Mouse (Mus musculus): ENCODE results near the gene Ecsit. TPM values are rescaled to one million over a fixed set of nuclear protein-coding genes. Genes with fewer than 3 reads are reported as not detected.
A peak's percentile ranks its signal among the peaks of the same experiment; 100 is the strongest.

Gene Ecsit
- polyA plus RNA-seq (2014; fragmentation: Nextera tagmentation; extraction: Ambion mirVana) = 50.5 and 58.1 TPM in 2 replicates

DNA sequence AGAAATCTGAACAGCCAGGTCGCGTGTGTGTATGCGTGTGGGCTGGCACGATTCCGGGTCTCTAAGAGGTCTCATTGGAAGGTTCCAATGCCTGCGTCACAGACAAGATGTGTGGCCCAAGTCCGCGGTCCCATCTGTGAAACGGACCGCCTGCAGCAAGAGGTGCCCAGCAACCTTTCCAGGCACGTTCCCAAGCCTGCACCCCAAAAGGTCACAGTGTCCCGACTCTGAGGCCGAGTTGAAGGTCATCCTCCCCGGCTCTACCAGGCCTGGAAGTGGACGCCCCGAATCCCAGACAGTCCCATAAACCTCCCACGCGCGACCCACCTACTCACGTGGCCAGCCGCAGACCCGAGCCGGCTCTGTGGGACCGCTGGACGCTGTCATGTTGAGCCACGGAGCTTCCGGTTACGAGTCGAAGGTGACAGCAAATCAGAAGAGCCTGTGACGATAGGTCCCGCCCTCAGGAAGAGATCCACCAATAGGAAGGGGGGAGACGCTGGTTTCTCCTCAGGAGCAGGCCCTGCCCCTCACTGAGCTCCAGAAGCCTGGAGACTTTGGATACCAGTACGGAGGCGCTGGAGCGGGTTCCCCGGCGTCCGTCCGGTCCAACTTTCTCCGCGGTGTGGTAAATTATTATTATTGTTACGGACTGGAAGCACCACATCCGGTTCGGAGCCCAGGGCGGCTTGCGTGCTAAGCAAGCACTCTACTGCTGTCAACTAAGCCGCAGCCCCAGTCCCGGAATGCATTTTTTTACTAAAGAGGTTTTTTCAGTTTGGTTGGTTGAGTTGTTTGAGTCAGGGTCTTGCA lies at the start of gene Ecsit:
Gene Ecsit, minus strand, starts transcription at position 417 of the 813 bp plus-strand sequence.
- Histone ChIP-seq H3K4me1 (ENCODE audit: control insufficient read depth in 2 of 2, insufficient read depth in 2 of 2, low read length in 2 of 2) (peaks cover 4 to 12% of the 10 kb centered on the region in 2 experiments), H3K9me3 (ENCODE audit: control insufficient read depth, low read length) (no peaks in the 10 kb centered on the region), H3K4me3 (ENCODE audit: control insufficient read depth in 1 of 2, insufficient read depth in 1 of 2, low read depth in 1 of 2, low read length in 2 of 2) (peak within 1 kb of the TSS; percentile 80 to 84), H3K36me3 (ENCODE audit: control insufficient read depth, insufficient read depth, low read length) (peaks cover 11% of the 10 kb centered on the region), H3K9ac (ENCODE audit: low read length) (peak within 1 kb of the TSS; percentile 87), H3K27ac (replicated peaks in 1 of 2; ENCODE audit: control insufficient read depth in 1 of 2, insufficient read depth in 1 of 2, low read depth in 2 of 2, low read length in 2 of 2) (peak within 1 kb of the TSS; percentile 73 to 80), H3K27me3 (ENCODE audit: control insufficient read depth, insufficient read depth, low read length) (no peaks in the 10 kb centered on the region), H3K4me2 (ENCODE audit: low read length) (peak within 1 kb of the TSS; percentile 85)
- ATAC-seq (ENCODE audit: insufficient number of reproducible peaks, insufficient read depth, low FRiP score, low read depth) = peak; percentile 97
- WGBS = under 1% methylated on average over 48 of the region's 48 CpGs

DNA sequence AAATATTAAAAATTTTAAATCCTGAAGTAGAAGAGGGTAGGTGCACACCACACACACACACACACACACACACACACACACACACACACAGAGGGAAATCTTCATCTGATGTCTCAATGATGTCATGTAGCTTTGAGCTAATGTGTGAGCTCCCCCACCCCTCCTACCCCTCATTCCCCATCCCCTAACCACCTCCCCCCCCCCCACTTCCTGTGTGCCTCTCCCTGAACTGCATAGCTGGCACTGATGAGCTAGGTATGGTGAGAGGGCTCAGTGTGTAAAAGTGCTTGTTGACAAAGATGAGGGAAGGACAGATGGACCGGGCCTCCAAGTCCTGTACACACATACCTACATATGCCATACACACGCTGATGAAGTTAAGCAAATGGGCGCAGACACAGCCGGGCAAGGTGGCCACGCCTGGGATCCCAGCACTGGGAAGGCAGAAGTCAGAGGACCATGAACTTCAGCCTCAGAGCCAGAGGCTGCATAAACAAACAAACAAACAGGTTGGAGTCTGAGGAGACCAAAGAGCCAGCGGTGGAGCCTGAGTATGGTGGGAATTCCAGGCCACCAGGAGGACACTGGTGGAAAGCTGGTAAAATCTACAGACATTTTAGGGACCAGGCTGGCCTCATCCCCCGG lies 49.1 kb upstream of the Ecsit start:
- 79% methylated on average over 7 of the region's 7 CpGs for WGBS
- no peak for ATAC-seq (ENCODE audit: insufficient number of reproducible peaks, insufficient read depth, low FRiP score, low read depth)
- H3K4me1 ChIP-seq (ENCODE audit: control insufficient read depth in 2 of 2, insufficient read depth in 2 of 2, low read length in 2 of 2) = peaks cover 9 to 10% of the 10 kb centered on the region in 2 experiments; a peak in 3 of 4 replicates
- no peaks in the 10 kb centered on the region for H3K9me3 ChIP-seq (ENCODE audit: control insufficient read depth, low read length)
- no peak overlapping the region for H3K27ac ChIP-seq (replicated peaks in 1 of 2; ENCODE audit: control insufficient read depth in 1 of 2, insufficient read depth in 1 of 2, low read depth in 2 of 2, low read length in 2 of 2)
- H3K4me3 ChIP-seq (ENCODE audit: control insufficient read depth in 1 of 2, insufficient read depth in 1 of 2, low read depth in 1 of 2, low read length in 2 of 2) = no peak overlapping the region
- no peak overlapping the region for H3K4me2 ChIP-seq (ENCODE audit: low read length)
- H3K36me3 ChIP-seq (ENCODE audit: control insufficient read depth, insufficient read depth, low read length) = no peaks in the 10 kb centered on the region
- no peaks in the 10 kb centered on the region for H3K27me3 ChIP-seq (ENCODE audit: control insufficient read depth, insufficient read depth, low read length)
- H3K9ac ChIP-seq (ENCODE audit: low read length) = no peak overlapping the region

DNA sequence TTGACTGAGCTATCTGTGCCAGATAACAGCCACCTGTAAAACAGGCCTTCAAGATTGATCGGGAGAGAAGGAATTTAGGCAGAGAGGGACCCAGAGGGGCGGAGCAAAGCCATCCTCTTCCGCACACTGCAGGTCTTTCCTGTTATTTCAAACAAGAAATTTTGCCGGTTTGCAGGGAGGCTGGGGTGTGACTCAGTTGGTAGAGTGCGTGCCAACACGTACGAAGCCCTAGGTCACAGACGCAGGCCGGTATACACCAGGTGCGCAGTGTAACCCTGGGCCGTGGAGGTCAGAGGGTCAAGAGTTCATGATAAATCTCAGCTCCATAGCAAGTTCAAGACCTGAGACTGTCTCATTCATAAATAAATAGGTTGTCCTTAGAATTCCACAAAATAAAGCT lies 47.0 kb upstream of the Ecsit start:
- H3K27ac ChIP-seq (replicated peaks in 1 of 2; ENCODE audit: control insufficient read depth in 1 of 2, insufficient read depth in 1 of 2, low read depth in 2 of 2, low read length in 2 of 2) = no peak overlapping the region
- peak overlapping the region; percentile 76 for H3K4me2 ChIP-seq (ENCODE audit: low read length)
- H3K9ac ChIP-seq (ENCODE audit: low read length) = no peak overlapping the region; the same call in 1 of the 2 replicates
- WGBS = 45% methylated on average over 11 of the region's 11 CpGs
- H3K4me3 ChIP-seq (ENCODE audit: control insufficient read depth in 1 of 2, insufficient read depth in 1 of 2, low read depth in 1 of 2, low read length in 2 of 2) = peak overlapping the region in 1 of 2 experiments; percentile 38; a peak in 2 of 4 replicates
- peaks cover 9 to 10% of the 10 kb centered on the region in 2 experiments; a peak in 3 of 4 replicates for H3K4me1 ChIP-seq (ENCODE audit: control insufficient read depth in 2 of 2, insufficient read depth in 2 of 2, low read length in 2 of 2)
- H3K36me3 ChIP-seq (ENCODE audit: control insufficient read depth, insufficient read depth, low read length) = no peaks in the 10 kb centered on the region
- no peak for ATAC-seq (ENCODE audit: insufficient number of reproducible peaks, insufficient read depth, low FRiP score, low read depth)
- no peaks in the 10 kb centered on the region for H3K9me3 ChIP-seq (ENCODE audit: control insufficient read depth, low read length)
- H3K27me3 ChIP-seq (ENCODE audit: control insufficient read depth, insufficient read depth, low read length) = no peaks in the 10 kb centered on the region

DNA sequence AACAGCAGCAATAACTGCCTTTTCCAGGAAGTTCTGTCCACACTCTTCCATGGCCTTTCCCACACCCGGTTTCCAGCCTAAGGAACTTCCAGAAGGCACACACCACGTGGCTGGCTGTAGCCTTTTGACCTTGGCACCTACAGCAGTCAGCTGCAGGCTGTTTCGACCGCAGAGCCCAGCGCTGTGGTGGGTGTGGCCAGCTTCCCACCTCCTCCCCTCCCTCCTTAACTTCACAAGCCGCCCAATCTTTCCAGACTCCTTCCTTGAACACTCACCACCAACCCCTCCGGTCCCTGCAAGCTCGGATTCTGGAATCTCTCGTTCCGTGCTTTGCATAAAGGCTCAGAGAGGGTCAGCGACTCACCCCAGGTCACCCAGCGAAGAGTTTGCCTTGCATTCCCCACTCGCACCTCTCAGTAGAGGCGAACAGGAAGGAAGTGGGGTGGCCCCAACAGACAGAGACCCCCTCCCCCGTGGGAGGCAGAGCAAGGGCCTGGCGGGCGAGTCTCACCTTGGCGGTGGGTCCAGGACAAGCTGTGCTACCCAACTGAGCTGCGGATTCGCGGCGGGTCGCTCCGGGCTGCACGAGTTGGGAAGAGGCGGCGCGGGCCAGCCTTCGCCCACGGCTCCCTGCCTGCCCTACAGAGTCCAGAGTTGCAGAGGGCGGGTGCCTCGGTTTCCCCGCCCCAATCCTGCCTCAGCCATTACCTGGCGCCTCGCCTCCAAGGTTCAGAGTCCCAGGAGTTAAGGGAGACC lies 46.2 kb upstream of the Ecsit start:
- Histone ChIP-seq H3K27ac (replicated peaks in 1 of 2; ENCODE audit: control insufficient read depth in 1 of 2, insufficient read depth in 1 of 2, low read depth in 2 of 2, low read length in 2 of 2) (no peak overlapping the region), H3K4me2 (ENCODE audit: low read length) (peak overlapping the region; percentile 76), H3K4me3 (ENCODE audit: control insufficient read depth in 1 of 2, insufficient read depth in 1 of 2, low read depth in 1 of 2, low read length in 2 of 2) (peak overlapping the region; percentile 34 to 38), H3K4me1 (ENCODE audit: control insufficient read depth in 2 of 2, insufficient read depth in 2 of 2, low read length in 2 of 2) (peaks cover 7 to 10% of the 10 kb centered on the region in 2 experiments; a peak in 3 of 4 replicates), H3K9ac (ENCODE audit: low read length) (peak overlapping the region; percentile 62), H3K36me3 (ENCODE audit: control insufficient read depth, insufficient read depth, low read length) (no peaks in the 10 kb centered on the region), H3K27me3 (ENCODE audit: control insufficient read depth, insufficient read depth, low read length) (no peaks in the 10 kb centered on the region), H3K9me3 (ENCODE audit: control insufficient read depth, low read length) (no peaks in the 10 kb centered on the region)
- under 1% methylated on average over 35 of the region's 35 CpGs for WGBS
- peak; percentile 38 for ATAC-seq (ENCODE audit: insufficient number of reproducible peaks, insufficient read depth, low FRiP score, low read depth)

DNA sequence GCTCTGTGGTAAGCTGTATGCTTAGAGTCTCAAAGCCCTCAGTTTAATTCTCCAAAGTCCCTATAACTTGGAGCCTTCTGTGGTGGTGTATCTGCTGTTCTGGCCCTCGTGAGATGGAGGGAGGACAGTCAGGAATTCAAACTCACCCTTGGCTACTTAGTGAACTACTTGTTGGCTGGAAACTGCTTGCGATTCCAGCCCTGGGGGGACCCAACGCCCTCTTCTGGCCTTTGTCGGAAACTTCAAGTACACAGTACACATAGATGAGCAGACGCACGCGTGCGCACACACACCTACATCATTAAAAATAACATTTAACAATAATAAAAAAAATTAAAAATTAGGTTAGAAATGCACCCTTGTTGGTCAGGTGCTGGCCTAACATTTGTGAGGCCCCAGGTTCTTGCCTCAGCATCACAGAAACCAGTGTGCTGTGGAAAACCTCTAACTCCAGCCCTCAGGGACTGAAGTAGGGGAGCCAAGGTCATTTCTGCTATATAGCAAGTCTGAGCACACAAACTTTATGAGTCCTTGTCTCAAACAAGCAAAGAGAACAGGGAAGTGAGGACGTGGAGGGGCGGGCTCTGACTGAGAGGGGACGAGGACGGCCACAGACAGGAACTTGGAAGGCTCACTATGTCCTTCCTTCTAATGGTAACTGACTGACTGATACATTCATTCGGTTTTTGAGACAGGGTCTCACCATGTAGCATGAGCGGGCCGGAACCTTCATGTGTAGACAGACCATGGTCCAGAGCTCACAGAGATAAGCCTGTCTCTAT lies 40.2 kb upstream of the Ecsit start:
- ATAC-seq (ENCODE audit: insufficient number of reproducible peaks, insufficient read depth, low FRiP score, low read depth) = no peak
- Histone ChIP-seq H3K9ac (ENCODE audit: low read length) (no peak overlapping the region), H3K4me2 (ENCODE audit: low read length) (no peak overlapping the region), H3K4me3 (ENCODE audit: control insufficient read depth in 1 of 2, insufficient read depth in 1 of 2, low read depth in 1 of 2, low read length in 2 of 2) (no peak overlapping the region), H3K27me3 (ENCODE audit: control insufficient read depth, insufficient read depth, low read length) (no peaks in the 10 kb centered on the region), H3K4me1 (ENCODE audit: control insufficient read depth in 2 of 2, insufficient read depth in 2 of 2, low read length in 2 of 2) (no peaks in the 10 kb centered on the region), H3K27ac (replicated peaks in 1 of 2; ENCODE audit: control insufficient read depth in 1 of 2, insufficient read depth in 1 of 2, low read depth in 2 of 2, low read length in 2 of 2) (no peak overlapping the region), H3K36me3 (ENCODE audit: control insufficient read depth, insufficient read depth, low read length) (no peaks in the 10 kb centered on the region), H3K9me3 (ENCODE audit: control insufficient read depth, low read length) (no peaks in the 10 kb centered on the region)
- WGBS = 87% methylated on average over 15 of the region's 15 CpGs

DNA sequence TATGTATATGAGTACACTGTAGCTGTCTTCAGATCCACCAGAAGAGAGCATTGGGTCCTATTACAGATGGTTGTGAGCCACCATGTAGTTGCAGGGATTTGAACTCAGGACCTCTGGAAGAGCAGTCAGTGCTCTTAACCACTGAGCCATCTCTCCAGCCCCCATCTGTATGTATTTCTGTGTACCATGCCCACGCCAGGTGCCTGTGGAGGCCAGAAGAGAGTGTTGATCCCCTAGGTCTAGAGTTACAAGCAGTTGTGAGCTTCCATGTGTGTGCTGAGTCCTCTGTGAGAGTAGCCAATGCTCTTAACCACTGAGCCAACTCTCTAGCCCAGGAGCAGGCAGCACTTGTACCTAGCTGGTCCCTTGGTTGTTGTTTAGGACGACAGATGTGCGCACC lies 38.9 kb upstream of the Ecsit start:
- Histone ChIP-seq H3K9ac (ENCODE audit: low read length) (no peak overlapping the region), H3K27ac (replicated peaks in 1 of 2; ENCODE audit: control insufficient read depth in 1 of 2, insufficient read depth in 1 of 2, low read depth in 2 of 2, low read length in 2 of 2) (no peak overlapping the region), H3K4me1 (ENCODE audit: control insufficient read depth in 2 of 2, insufficient read depth in 2 of 2, low read length in 2 of 2) (no peaks in the 10 kb centered on the region), H3K4me3 (ENCODE audit: control insufficient read depth in 1 of 2, insufficient read depth in 1 of 2, low read depth in 1 of 2, low read length in 2 of 2) (no peak overlapping the region), H3K4me2 (ENCODE audit: low read length) (no peak overlapping the region), H3K36me3 (ENCODE audit: control insufficient read depth, insufficient read depth, low read length) (no peaks in the 10 kb centered on the region), H3K9me3 (ENCODE audit: control insufficient read depth, low read length) (no peaks in the 10 kb centered on the region), H3K27me3 (ENCODE audit: control insufficient read depth, insufficient read depth, low read length) (no peaks in the 10 kb centered on the region)
- no peak for ATAC-seq (ENCODE audit: insufficient number of reproducible peaks, insufficient read depth, low FRiP score, low read depth)
- WGBS = 86% methylated on average over 3 of the region's 3 CpGs

All from heart, embryonic 14.5 days (tissue).